Mouse (Mus musculus) testis, adult 2 months (tissue): ENCODE measurements at regions not wholly inside any gene's neighbourhood (a gene's known extent, or its start where the extent isn't known, plus 50 kb on each side); places are given as distances from the start of the nearest gene placed in this dataset.

ENCODE experiments used
- CTCF ChIP-seq: fragments of 200-500 bp; IDR thresholded peaks from 2 replicates; pipeline ENCODE4 v1.5.1; 2012; ENCODE audit warnings: low read depth, mild to moderate bottlenecking, inconsistent platforms, low read length, moderate library complexity; ENCODE audit not compliant: control insufficient read depth, insufficient read depth, insufficient replicate concordance
- POLR2A ChIP-seq: fragments of 200-500 bp; IDR thresholded peaks from 2 replicates; pipeline ENCODE4 v1.6.1; 2012; ENCODE audit warnings: low read depth, mild to moderate bottlenecking, inconsistent platforms, low read length, moderate library complexity; ENCODE audit not compliant: control insufficient read depth

DNA sequence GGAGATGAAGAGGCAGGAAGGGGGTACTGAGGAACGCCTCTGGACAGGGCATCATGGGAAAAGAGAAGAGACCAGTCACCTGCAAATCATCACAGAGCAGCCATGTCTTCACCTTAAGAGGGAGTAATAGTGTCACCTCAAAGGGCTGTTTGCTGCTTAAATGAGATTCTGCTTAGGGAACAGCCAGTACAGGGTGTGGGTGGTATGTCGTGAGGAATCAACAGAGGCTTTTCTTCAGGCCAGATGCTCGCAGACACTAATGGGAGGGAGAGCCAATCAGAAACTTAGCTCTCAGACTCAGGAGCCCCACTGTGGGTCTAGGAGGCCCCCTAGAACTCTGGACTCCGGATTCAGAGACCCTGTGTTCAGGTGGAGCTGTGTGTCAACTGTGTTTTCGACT is 171.0 kb downstream of the Ajap1 start:
- TF ChIP-seq CTCF: no peak
- no peak for TF ChIP-seq POLR2A
